Mouse (Mus musculus) granulocyte monocyte progenitor cell, adult 5-6 weeks (primary cell): ENCODE measurements around the gene Smim27. TPM values are rescaled to one million over a fixed set of nuclear protein-coding genes. Genes with fewer than 3 reads are reported as not detected.

Experiments used
- ATAC-seq: replicated peaks from 2 replicates; pipeline ENCODE4 v1.8.0; 2016; ENCODE audit warnings: mild to moderate bottlenecking, moderate TSS enrichment, inconsistent platforms; ENCODE audit not compliant: poor library complexity, severe bottlenecking
- total RNA-seq, 2 experiments: library from RNA; stranded (forward) in 1 of 2; stranded (reverse) in 1 of 2; fragments of 200-712, 200-1000 nt in 1 of 2; fragments of >200 nt in 1 of 2; fragmentation: Nextera tagmentation in 1 of 2; gene quantifications; 2 replicates each; pipeline ENCODE4 v1.2.3; 2014 to 2017

Smim27 gene
- total RNA-seq (2014; fragmentation: Nextera tagmentation) (20.5 and 35.3 TPM in 2 replicates), total RNA-seq (2017) (1.4 and 8.9 TPM in 2 replicates)

DNA sequence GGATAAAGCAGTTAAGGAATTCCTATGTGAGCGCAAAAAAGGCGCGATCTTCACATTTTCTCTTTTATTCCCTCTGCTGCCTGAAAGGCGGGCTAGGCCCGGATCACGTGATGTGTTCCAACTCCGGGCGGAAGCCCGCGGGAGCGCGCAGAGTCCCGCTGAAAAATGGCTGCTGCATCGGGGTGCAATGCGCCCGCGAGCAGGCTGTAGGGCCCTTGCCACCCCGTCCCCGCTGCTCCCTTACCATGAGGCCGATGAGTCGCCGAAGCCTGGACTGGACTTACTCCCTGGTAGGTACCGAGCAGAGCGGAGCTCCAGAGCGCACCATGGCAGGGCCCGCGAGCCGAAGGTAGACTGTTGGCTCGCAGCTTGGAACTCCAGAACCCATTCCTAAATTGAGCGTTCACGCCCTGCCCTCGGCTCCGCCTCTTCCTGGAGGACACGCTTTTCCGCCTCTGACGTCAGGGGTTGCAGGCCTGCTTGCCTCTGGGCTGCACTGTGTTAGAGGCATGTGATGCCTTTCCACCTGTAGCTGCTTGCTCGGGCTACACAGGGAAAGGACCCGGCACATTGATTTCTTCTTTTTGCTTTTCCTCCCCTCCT lies at the start of gene Smim27, which contains the start of gene Topors:
Smim27 (plus strand) TSS at position 150 of the 603 bp plus-strand sequence.
Topors (minus strand) TSS at position 421 of the 603 bp plus-strand sequence.
- ATAC-seq = peak; percentile 76

DNA sequence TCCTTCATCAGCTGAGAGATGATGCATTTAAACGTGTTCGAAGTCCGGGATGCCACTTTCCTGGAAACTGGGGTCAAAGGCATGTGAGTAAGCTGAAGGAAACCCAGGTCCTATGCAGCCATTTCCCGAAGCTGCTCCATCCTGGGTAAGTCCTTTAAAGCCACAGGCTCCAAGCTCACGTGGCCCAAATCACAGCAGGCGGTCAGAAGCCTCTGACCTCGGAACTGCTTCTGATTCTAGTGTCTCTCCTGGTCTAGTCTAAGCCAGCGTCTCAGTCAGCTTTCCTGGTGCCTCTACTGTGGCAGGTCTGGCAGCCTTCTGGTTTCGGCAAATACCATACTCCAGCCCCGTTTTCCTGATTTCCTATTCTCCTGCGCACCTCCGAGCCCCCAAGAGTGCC lies 48.9 kb upstream of the Smim27 start:
- no peak for ATAC-seq

DNA sequence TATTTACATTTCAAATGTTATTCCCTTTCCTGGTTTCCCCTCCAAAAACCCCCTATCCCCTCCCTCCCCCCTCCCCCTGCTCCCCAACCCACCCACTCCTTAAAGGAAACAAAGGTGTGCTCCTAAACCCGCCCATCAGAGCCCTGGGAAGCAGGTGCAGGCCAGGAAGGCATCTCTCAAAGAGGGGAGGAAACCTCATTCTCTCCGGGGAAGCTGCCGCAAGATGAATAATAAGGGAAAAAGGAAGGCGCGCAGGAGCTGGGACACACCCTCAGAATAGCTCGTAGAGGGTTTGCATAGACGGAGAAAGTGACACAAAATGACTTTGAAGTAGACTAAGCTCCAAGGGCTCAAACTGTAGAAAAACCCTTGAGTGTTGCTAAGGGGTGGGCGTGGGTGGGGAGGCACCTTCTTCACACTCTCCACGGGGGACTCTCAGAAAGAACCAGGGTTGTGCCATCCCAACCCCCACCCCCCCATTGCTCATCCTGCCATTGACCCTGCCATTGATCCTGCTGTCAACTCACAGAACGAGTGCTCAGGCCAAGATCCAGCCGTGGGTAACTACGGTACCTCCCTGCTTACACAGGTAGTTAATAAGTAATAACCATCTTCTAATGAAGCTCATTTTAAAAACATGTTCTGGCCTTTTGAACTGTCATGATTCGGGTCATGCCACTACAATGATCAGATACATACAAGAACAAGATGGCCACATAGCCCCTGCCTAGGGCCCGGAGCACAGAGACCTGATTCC lies 48.2 kb upstream of the Smim27 start:
- no peak for ATAC-seq

DNA sequence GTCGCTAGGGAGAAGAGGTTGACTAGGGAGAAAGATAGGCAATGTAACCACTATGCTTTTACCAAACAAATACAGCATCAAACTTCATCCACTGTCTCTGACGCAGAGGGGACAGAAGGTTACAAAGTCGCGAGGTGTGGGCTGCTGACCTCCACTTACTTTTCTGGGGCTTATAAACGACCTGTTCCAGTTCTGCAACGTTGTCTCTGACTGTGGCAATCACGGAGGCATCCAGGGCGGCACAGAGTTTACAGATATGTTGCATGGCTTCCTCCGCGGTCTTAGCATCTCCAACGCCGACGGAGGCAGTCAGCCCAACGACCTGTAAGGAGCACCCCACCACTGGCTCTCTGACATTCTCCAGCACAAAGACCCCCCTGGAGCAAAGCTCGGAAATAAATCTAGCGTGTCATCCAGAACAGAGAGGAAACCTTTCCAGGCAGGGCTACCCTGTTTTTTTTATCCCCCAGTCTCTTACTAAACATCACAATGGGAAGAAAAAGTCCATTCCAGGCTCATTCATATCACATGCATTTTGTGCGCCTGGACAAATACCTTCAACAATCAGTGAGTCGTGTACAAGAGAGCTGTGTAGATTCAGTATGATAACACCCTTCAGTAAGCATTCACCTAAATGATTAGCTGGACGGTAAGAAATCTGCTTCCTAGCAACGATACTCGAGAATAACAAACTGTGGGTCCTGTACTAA lies 47.3 kb upstream of the Smim27 start:
- ATAC-seq = no peak

DNA sequence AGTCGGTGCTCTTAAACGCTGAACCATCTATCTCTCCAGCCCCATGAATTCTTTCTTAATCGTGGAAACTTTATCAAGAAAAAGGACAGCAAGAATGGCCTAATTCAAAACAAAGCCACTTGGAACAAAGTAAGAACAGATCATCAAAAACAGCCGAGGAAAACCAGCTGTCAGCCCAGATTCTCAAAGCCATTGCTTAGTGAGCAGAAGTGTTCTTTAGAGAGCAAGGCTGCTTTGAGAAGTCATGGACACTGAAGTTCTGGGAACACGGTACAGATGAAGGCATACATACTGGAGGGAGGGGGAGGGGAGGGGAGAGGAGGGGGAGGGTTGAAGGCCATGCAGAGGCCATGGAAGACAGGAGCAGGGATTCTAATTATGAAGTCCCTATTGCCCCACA lies 43.3 kb upstream of the Smim27 start:
- ATAC-seq = no peak

DNA sequence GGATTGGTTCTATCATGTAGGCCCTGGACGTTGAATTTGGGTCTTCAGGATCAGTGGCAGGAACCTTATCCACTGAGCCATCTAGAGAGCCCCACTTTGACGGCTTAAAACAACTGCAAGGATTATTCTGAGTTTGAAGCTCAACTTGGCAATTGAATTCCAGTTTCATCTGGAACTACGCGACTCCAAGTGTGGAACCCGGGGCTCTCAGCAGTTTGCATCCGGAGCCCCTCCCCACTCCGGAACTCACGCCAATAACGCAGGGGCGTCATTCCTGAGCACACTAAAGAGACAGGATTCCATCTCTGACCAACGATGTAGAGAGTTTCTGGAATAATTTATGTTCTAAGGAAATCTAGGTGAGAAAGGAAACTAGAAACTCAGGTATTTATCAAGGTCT lies 42.2 kb upstream of the Smim27 start:
- no peak for ATAC-seq

DNA sequence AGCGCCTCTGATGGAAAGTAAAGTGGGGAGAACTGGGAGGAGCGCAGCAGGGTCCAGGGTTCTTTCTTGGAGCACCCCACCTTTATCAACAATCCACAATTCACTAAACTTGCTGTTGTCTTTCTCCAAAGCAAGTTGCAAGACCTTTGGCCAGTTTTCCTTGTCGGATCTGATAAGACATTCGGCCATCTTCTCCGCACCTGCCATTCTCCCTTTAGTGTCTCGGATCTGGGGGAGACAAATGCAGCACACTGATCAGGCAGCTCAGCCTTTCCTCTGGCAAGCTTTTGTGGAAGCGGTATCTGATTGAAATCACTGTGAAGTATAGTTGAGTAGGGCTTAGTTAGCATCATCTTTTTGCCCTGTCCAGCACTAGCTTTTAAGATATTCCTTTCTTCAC lies 41.5 kb upstream of the Smim27 start:
- ATAC-seq = no peak

DNA sequence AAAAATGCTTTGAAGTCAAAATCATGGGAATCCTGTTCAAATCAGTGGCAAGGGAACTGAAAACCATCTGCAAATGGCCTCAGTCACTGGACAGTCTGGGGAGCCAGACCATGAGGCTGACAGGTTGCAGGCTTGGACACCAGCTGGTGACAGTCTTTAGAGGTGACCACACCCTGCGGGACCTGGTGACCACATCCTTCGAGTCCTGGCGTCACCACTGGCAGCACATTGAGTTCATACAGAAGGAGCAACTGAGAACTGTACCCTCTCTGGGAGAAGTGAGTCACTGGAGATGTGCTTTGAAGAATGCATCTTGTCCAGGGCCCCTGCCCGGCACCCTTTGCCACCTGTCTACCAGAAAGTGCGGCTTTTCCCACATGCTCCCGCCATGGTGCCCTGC lies 39.7 kb upstream of the Smim27 start:
- ATAC-seq = peak; percentile 33; the same call in 1 of the 2 replicates

DNA sequence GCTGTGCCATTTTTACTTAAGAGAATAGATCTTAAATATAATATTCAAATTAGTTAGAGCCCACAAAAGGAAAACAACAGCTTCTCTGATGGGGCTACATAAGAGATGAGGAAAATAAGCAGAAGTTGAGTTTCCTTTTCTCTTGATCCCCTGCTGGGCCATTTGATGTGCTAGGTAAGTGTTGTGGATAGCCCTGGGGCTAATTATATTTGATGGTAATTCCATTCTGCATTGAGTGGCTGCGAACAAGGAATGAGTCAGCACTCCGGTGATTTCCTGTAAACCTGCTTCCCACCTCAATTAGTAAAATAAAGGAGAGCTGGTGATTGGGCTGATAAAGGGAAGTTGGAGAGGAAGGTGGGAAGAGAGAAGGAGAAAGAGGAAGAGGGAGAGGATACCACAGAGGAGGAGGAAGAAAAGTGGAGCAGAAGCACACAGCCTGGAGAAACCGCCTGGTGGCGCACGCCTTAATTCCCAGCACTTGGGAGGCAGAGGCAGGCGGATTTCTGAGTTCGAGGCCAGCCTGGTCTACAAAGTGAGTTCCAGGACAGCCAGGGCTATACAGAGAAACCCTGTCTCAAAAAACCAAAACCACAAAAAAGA lies 36.2 kb upstream of the Smim27 start:
- ATAC-seq = peak; percentile 96

DNA sequence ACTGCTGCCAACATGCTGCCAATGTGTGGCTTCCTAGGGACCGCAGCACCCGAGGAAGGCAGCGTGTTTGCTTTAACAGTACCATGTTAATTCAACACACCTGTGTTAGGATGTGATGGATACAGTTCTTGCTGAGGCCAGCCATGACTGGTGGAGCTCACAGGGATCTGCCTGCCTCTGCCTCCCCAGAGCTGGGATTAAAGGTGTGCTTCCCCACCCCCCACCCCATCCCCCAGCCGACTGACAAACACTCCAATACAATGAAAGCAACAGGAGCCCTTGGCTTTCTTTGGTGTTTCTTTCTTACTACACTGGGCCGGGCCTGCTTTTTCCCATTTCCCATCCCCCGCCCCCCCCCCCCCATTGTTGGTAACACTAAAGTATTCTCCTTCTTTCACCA lies 35.1 kb upstream of the Smim27 start:
- no peak for ATAC-seq

DNA sequence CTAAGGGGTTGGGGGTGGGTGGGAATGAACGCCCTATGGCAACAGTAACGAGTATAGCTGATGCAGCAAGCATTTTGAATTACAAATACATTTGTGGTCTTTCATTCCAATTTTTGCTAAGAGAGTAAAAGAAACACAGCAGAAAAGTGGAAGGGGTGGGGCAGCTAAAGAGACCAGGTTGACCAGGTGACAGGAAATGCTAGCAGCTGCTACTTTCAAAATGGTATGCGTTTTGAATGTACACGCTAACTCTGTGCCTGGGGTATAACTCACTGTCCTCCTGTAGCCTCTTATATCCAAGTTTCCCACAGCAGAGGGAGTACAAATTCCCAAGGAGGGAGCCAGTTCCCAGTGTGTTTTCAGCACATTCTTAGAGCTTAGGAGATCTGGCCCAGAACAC lies 32.5 kb upstream of the Smim27 start:
- ATAC-seq = no peak

DNA sequence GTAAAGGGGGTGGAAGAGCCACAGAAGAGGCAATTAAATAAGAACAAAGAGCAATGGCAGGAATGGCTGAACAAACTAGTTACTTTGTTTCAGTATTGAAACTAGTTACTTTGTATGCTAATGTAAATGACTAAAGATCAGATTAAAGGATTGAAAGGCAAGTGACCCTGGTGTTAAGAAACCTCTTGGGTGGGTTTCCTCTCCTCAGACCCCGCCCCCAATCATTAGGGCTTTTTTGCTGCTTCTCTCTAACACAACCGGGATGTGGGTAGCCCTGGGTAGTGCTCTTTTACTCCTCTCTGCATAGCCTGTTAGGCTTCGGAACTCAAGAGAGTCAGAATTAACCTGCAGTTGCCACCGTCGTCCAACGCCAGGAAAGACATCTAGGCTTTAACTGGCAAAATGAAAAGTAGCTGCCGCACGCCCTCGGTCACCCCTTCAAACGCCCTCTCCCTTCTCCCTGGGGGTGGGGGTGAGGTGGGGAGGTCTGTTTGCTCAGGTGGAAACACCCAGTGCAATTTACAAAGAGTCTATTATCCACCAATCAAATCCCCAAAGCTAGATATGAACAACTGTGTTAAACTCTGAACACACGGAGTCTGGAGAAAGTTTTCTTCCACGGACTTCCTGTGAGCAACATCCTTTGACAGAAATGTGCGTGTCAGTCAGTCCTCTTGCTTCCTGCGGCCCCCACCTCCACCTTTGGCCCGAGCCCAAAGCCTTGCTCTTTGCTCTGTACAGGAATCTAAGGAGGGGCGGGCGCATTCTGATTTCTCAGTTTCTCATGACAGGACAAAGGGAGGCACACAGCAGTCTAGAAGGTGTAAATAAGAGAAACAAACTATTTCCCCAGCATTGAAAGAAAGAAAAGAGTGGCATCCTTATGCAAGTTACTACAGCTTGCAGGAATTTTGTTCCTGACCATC lies 30.6 kb upstream of the Smim27 start:
- ATAC-seq = peak; percentile 55

DNA sequence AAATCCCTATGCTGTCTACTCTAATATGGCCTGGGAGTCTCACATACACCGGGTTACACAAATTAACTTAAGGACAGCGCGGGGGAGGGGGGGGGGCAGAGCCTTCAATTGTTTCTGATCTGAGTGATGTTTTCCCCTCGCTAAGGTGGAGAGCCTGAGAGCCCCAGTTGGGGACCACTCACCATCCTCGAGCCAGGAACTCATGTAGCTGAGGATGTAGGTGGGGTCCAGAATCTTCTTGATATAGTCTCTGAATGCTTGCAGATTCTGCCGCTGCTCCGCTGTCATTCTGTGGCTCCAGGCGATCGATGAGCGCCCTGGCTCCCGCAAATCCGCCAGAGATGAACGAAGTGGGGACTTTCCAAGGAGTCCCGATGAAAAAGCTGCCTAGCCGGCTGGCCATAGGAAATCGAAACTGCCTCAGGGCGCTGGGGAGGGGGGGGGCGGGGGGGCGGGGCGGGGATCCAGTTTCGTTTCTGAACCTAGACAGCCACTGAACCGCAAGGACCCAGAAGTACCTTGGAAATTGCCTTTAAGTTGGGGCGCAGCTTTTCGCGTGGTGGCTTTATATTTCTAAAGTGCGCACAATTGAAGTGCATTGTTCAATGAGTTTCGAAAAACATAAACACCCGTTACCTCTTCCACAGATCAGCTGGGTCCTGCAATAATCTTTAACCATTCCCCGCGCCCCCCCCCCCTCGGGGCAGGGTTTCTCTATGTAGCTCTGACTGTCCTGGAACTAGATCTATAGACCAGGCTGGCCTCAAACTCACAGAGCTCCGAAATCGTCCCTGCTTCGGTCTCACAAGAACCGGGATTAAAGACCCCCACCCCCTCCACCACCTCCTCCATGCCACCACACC lies 29.7 kb upstream of the Smim27 start, which contains the start of gene Ddx58:
Ddx58 (minus strand) TSS at position 420 of the 863 bp plus-strand sequence.
- ATAC-seq = peak; percentile 44

DNA sequence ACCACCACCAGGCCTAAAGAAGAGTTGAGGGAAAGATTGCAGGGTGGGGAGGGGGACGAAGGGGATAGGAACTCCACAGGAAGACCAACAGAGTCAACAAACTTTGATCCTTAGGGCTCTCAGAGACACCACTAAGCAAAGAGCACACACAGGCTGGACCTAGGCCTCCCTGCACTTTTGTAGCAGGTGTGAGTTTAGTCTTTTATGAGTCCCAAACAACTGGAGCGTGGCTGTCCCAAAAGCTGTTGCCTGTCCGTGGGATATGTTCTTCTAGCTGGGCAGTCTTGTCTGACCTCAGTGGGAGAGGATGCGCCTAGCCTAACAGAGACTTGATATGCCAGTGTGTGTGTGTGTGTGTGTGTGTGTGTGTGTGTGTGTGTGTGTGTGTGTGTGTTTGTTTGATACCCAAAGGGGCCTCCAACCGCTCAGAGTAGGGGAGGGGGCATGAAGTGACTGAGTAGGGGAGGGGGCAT lies 29.1 kb upstream of the Smim27 start:
- ATAC-seq = no peak

DNA sequence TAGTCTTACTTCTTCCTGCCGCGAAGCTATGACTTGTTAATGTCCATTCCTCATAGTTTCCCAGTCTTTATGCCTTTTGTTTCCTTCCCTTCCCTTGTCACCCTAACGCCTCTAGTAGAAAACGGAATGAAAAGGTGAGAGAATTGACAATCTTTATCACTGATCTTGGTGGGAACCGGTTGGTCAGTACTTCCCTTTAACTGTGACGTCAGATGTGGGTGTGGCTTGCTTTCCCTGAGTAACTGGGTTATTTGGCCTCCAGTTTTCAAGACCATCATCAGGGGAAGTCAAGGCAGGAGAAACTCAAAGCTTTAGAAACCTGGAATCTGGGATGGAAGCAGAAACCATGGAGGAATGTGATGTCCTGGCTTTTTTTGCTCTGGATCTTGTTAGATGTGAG lies 27.5 kb upstream of the Smim27 start:
- ATAC-seq = no peak

DNA sequence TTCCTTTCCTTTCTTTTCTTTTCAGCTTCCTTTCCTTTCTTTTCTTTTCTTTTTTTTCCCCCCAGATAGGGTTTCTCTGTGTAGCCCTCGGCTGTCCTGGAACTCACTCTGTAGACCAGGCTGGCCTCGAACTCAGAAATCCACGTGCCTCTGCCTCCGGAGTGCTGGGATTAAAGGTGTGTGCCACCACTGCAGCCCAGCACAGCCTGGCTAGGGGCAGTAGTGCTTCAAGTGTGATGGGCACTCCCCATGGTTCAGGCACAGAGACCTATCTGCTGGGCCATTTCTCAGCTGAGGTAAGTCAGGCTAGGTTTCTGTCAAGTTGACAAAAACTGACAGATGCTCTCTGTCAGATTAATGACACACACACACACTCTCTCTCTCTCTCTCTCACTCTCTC lies 26.4 kb upstream of the Smim27 start:
- no peak for ATAC-seq

DNA sequence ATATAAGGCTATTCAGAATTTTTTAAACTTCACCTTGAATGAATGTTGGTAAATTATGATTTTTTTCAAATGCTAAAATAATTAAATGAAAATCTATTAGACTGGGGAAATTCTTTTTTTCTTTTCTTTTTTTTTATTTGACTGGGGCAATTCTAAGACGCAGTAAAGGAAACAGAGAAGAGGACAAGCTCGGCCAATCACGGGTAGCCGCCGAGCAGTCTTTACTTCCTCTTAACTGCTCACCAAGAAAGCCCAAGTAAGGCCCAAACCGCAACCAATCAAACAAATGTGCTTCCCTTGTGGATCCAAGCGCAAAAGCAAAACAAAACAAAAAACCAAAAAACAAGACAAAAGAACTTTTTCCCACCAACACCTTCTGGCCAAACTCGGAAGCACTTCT lies 25.3 kb upstream of the Smim27 start:
- peak; percentile 95 for ATAC-seq

DNA sequence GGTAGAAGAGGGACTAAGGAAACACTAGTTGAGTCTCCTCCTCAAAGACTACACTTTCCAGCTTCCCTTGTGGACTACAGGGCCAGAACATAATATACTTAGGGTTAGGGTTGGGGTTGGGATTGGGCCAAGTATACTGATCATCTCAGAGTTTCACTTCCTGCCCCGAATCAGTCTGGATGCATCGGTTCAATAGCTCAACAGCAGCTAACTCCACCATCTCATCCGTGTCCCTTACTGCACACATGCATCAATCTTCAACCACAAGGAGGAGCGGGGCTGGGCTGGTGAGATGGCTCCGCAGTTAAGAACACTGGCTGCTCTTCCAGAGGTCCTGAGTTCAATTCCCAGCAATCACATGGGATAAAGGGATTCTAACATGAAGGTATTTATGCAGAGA lies 18.4 kb upstream of the Smim27 start:
- peak; percentile 97 for ATAC-seq

DNA sequence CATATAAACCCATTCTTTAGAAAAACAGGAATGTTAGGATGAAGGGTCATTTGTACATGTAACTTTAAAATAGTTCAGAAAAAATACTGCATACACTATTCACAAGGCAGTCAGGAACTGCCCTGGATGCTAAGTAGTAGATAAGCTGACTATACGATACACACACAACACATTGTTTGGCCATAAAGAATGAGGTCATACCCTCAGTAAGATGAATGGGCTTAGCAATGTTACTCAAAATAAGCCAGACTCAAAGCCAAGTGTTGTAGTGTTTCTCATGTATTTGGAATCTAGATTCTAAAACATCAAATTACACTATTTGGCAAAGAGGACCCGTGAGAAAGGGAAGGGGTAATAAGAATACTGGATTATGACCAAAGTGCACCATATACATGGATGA lies 15.6 kb upstream of the Smim27 start:
- ATAC-seq = no peak
